Mouse (Mus musculus) limb, embryonic 13.5 days (tissue): ENCODE measurements around the gene Porcn. TPM values are rescaled to one million over a fixed set of nuclear protein-coding genes. Genes with fewer than 3 reads are reported as not detected.
A peak's percentile ranks its signal among the peaks of the same experiment; 100 is the strongest.

ENCODE experiments used
- ATAC-seq: fragments of 200-750 bp; cut with Nextera tagmentation; 2 replicates; pipeline ENCODE4 v1.8.0; 2017; ENCODE audit warnings: low read depth, moderate number of reproducible peaks, moderate TSS enrichment; ENCODE audit not compliant: low FRiP score
- H3K27ac ChIP-seq: fragments of 300-500 bp; sonication (generic); 2 replicates; pipeline ENCODE4 v1.5.1; 2015; ENCODE audit warnings: inconsistent platforms, mild to moderate bottlenecking, moderate library complexity
- H3K27me3 ChIP-seq: fragments of 300-500 bp; sonication (generic); 2 replicates; pipeline ENCODE4 v1.6.1; 2015; ENCODE audit warnings: mild to moderate bottlenecking, inconsistent platforms
- H3K36me3 ChIP-seq: fragments of 300-500 bp; sonication (generic); 2 replicates; pipeline ENCODE4 v1.6.1; 2015; ENCODE audit warnings: inconsistent platforms, mild to moderate bottlenecking, moderate library complexity
- H3K4me1 ChIP-seq: fragments of 300-500 bp; sonication (generic); 2 replicates; pipeline ENCODE4 v1.6.1; 2015; ENCODE audit warnings: inconsistent platforms
- H3K4me2 ChIP-seq: fragments of 300-500 bp; sonication (generic); replicated peaks from 2 replicates; pipeline ENCODE4 v1.6.1; 2015; ENCODE audit warnings: inconsistent platforms, mild to moderate bottlenecking, moderate library complexity
- H3K4me3 ChIP-seq: fragments of 300-500 bp; sonication (generic); 2 replicates; pipeline ENCODE4 v1.5.1; 2015; ENCODE audit warnings: moderate library complexity, mild to moderate bottlenecking, inconsistent platforms
- H3K9ac ChIP-seq: fragments of 300-500 bp; sonication (generic); 2 replicates; pipeline ENCODE4 v1.6.1; 2015; ENCODE audit warnings: mild to moderate bottlenecking, inconsistent platforms
- H3K9me3 ChIP-seq: fragments of 300-500 bp; sonication (generic); 2 replicates; pipeline ENCODE4 v1.6.1; 2016; ENCODE audit warnings: inconsistent platforms
- WGBS: fragments of 180-500 bp; shearing (Covaris S2); methylation state at CpG from one replicate; pipeline ENCODE4 v1.1.7; 2015; 5-methylcytosine and 5-hydroxymethylcytosine counted together
- polyA plus RNA-seq: library from polyadenylated mRNA; unstranded; fragments of >200 nt; fragmentation: Nextera tagmentation; extraction: Ambion mirVana; gene quantifications from 2 replicates; pipeline ENCODE4 v1.2.1, GENCODE M21; 2015

Gene Porcn
- polyA plus RNA-seq, 1 experiment from 2014 or later, result 13.2 TPM

DNA sequence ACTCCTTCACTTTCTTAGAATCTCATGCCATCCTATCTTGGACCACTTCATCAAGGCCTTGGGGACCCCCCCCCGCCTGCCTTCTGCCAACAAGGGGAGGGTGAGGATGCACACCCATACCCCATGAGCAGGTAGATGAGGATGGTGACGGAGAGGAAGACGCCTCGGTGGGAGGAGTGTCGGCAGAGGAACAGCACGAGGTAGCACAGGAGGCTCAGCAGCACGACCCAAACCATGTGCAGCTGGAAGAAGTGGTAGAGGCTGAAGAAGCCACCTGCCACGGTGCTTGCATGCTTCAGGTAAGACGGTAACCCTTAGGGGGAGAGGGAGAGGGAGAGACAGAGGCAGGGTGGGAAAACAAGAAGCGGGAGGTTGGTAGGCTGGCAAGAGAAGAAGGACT lies 2.2 kb downstream of the Porcn start:
- H3K4me3 ChIP-seq, result no peak overlapping the region
- 92% methylated on average over 10 of the region's 10 CpGs for WGBS

DNA sequence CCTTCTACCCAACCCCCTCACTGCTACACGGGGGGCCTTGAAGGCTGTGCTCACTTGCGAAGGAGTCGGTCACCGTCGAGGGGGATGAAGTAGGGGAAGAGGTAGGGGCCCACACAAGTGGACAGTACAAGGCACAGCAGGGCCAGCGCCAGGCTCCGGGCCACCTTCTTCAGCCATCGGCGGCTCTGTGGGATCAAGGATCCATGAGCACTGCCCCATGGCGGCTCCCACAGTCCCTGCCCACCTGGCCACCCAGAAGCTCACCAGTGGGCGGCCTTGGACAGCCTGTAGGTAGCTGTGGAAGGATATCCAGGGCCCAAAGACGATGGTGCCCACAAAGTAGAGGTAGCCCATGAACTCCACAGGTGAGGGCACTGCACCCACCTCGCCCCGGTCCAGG lies 3.2 kb downstream of the Porcn start:
- Histone ChIP-seq H3K27ac (no peak overlapping the region), H3K36me3 (no peaks in the 10 kb centered on the region; the same call in 1 of the 2 replicates), H3K4me2 (no peak overlapping the region), H3K4me3 (no peak overlapping the region), H3K27me3 (no peaks in the 10 kb centered on the region), H3K9me3 (no peaks in the 10 kb centered on the region), H3K9ac (no peak overlapping the region), H3K4me1 (peaks cover 3% of the 10 kb centered on the region; the same call in 1 of the 2 replicates)
- 87% methylated on average over 14 of the region's 14 CpGs for WGBS
- no peak for ATAC-seq

More for the DNA sequence above, 2.2 kb downstream of the Porcn start:
- H3K4me1 ChIP-seq, result peaks cover 3% of the 10 kb centered on the region; the same call in 1 of the 2 replicates
- H3K4me2 ChIP-seq, result no peak overlapping the region
- no peaks in the 10 kb centered on the region for H3K9me3 ChIP-seq
- H3K27ac ChIP-seq, result no peak overlapping the region
- no peak for ATAC-seq
- no peaks in the 10 kb centered on the region for H3K27me3 ChIP-seq
- H3K36me3 ChIP-seq, result no peaks in the 10 kb centered on the region; the same call in 1 of the 2 replicates
- H3K9ac ChIP-seq, result no peak overlapping the region

DNA sequence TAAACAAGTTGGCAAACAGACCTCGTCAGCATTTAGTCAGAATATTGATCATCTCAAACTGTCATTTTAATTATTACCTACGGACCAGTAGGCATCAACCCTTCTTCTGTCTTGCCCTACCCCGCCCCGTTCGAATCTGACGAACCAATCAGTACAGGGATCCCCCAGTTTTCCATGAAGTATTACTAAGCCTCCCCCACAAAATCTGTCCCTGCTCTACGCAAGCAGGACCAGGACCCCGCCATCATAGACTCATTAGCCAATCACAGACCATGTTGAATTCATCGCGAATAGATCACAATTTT lies 13.0 kb downstream of the Porcn start, which contains the start of gene Ebp:
Gene Ebp (minus strand): TSS at position 94 of the 305 bp plus-strand sequence.
- ATAC-seq, result no peak
- H3K27ac ChIP-seq, result no peak within 1 kb of the TSS
- WGBS, result 24% methylated on average over 10 of the region's 10 CpGs

DNA sequence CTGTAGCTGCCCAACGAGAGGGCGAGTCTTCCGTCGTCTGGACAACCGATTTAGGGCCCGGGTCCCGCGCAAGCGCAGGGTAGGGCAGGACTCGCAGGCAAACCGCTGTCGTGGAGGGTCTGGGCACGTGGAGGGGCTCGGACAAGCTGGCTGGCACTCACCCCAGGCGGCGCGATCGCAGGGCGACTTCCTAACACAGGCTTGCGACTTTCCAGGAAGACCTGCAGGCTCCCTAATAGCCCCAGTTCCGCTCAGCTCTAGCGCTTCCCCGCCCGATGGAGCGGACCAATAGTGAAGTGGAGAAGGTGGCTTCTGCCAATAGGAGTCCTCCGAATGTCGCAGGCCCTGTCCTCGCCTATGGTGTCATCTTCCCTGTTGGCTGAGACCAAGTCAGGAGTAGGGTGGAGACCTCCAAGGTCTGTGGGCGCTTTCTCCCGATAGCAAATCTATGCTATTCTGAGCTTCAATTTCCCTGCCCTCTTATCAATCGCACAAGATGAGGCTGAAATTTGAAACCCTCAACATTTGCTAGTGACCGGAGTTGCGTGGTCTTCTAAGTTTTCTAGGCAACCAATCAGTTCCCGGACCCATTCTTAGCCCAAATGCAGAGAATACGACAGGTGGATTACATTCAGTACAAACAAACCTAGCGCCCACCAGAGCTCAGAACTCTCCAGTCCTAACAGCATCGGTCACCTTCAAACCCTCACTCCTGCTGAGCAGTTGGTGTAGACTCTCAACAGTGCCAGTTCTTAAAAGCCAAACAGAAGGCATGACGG lies 13.5 kb downstream of the Porcn start:
- 11% methylated on average over 38 of the region's 38 CpGs for WGBS
- Histone ChIP-seq H3K4me3 (peak overlapping the region; percentile 53), H3K27ac (no peak overlapping the region), H3K4me1 (0 out of 2 replicates have a peak, but pooled peaks cover 4% of the 10 kb centered on the region), H3K9ac (peak overlapping the region; percentile 64), H3K36me3 (no peaks in the 10 kb centered on the region), H3K27me3 (no peaks in the 10 kb centered on the region), H3K4me2 (peak overlapping the region; percentile 65), H3K9me3 (no peaks in the 10 kb centered on the region)
- ATAC-seq, result peak; percentile 96

More for the DNA sequence above, 13.0 kb downstream of the Porcn start, which contains the start of gene Ebp:
- H3K4me1 ChIP-seq, result 0 out of 2 replicates have a peak, but pooled peaks cover 4% of the 10 kb centered on the region
- H3K27me3 ChIP-seq, result no peaks in the 10 kb centered on the region
- H3K36me3 ChIP-seq, result no peaks in the 10 kb centered on the region
- peak within 1 kb of the TSS; percentile 53 for H3K4me3 ChIP-seq
- H3K4me2 ChIP-seq, result peak within 1 kb of the TSS; percentile 65
- H3K9me3 ChIP-seq, result no peaks in the 10 kb centered on the region
- H3K9ac ChIP-seq, result peak within 1 kb of the TSS; percentile 64

DNA sequence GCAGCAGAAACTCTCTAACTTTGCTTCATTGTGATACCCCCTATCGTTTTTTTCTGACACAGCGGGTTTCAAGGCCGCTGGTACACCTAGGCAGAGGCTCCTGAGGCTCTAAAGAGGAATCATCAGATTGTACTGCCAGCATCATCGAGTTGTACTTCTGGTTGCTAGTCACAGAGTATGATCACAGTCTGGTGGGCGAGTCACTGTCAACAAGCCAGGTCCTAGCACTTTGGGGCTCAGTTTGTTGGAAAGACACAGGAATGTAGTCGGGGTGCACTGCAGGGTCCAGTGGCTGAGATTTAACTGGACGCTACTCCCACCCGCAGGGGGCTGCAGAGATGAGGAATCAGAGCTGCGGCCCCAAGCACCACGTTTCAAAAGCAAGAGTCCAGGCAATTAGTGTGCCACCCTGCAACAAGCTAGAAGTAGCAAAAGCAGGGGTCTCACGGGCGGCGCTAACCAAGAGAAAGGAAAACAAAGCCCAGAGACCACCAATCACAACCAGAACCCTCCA lies 14.1 kb downstream of the Porcn start:
- peak overlapping the region; percentile 65 for H3K4me2 ChIP-seq
- H3K4me1 ChIP-seq, result 0 out of 2 replicates have a peak, but pooled peaks cover 4% of the 10 kb centered on the region
- H3K9ac ChIP-seq, result peak overlapping the region; percentile 64
- 12% methylated on average over 13 of the region's 13 CpGs for WGBS
- no peaks in the 10 kb centered on the region for H3K27me3 ChIP-seq
- peak overlapping the region; percentile 53 for H3K4me3 ChIP-seq
- H3K9me3 ChIP-seq, result no peaks in the 10 kb centered on the region
- H3K27ac ChIP-seq, result no peak overlapping the region
- ATAC-seq, result peak; percentile 43; the same call in 1 of the 2 replicates
- H3K36me3 ChIP-seq, result no peaks in the 10 kb centered on the region

DNA sequence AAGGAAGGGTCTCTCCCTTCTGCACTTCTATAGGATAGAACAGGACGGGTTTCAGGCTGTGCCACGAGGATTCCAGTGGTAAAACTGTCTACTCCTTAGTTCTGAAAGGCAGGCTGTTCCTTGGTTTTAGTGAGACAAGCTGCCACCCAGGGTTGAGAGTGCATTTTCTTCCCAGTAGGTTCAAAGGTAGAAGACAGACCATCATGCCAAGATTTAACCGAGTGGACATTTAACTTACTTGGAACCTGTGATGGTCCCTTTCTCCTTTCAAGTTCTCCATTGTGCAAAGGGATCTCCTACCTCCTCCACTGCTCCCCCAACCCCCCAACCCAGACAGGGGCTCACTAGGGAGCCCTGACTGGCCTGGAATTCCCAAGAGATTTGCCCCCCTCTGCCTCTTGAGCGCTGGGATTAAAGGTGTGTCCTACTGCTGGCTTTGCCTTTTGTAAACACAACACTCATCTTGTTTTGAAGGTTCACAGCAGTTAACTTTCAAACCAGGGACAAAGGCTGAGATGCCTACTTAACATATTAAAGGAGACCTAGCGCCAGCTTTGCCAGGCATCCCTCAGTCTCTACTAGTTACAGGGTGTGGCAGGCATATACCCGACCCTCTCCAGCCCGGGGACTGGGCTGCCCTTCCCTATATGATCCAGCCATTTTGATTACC lies 23.3 kb downstream of the Porcn start:
- Histone ChIP-seq H3K4me2 (no peak overlapping the region), H3K27ac (no peak overlapping the region), H3K4me1 (no peaks in the 10 kb centered on the region), H3K9me3 (no peaks in the 10 kb centered on the region), H3K36me3 (peaks cover 5% of the 10 kb centered on the region; the same call in 1 of the 2 replicates), H3K27me3 (no peaks in the 10 kb centered on the region), H3K4me3 (no peak overlapping the region), H3K9ac (no peak overlapping the region)
- no peak for ATAC-seq
- 23% methylated on average over 7 of the region's 7 CpGs for WGBS

DNA sequence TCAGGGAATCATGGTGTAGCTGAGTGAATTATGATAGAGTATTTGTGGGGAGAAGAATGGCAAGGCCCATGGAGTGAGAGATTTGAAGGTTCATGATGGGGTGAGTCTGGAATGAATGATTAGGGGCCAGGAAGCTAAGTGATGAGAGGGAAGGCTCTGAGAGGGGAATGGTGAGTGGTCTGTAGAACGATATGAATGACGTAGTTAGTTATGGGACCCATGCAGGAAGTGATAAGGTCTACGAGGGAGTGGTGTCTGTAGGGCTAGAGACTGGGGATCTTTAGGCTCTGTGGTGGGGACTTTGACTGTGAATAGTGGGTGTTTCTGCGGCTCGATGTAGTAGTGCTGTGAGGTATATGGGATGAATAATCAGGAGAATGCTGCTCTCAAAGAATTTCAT lies 26.7 kb downstream of the Porcn start:
- no peak overlapping the region for H3K4me3 ChIP-seq
- H3K36me3 ChIP-seq, result no peaks in the 10 kb centered on the region
- no peaks in the 10 kb centered on the region for H3K27me3 ChIP-seq
- WGBS, result 94% methylated on average over 5 of the region's 5 CpGs
- H3K4me2 ChIP-seq, result no peak overlapping the region
- H3K9me3 ChIP-seq, result no peaks in the 10 kb centered on the region
- no peak for ATAC-seq
- H3K9ac ChIP-seq, result no peak overlapping the region
- H3K27ac ChIP-seq, result no peak overlapping the region
- no peaks in the 10 kb centered on the region for H3K4me1 ChIP-seq

DNA sequence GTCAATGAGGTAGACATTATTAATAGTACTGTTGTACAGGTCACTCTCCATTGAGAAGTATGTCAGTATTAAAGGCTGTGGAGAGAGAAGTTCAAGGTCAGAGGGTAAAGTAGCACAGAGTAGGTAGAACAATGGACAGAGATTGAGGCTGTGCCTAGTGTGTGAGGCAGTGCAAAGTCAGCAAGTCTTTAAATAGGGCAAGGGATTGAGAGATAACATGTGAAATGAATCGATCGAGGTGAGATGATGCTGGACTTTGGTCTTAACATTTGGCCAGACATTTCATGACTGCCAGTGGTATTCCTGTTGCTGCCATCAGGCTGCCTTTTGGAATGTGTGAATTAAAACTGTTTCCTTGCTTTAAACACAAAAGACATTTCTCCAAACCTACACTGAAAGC lies 27.5 kb downstream of the Porcn start:
- ATAC-seq, result no peak
- H3K27me3 ChIP-seq, result no peaks in the 10 kb centered on the region
- H3K9ac ChIP-seq, result no peak overlapping the region
- H3K4me1 ChIP-seq, result no peaks in the 10 kb centered on the region
- H3K36me3 ChIP-seq, result no peaks in the 10 kb centered on the region
- no peak overlapping the region for H3K4me2 ChIP-seq
- H3K4me3 ChIP-seq, result no peak overlapping the region
- no peak overlapping the region for H3K27ac ChIP-seq
- H3K9me3 ChIP-seq, result no peaks in the 10 kb centered on the region
- WGBS, result 86% methylated on average over 2 of the region's 2 CpGs

DNA sequence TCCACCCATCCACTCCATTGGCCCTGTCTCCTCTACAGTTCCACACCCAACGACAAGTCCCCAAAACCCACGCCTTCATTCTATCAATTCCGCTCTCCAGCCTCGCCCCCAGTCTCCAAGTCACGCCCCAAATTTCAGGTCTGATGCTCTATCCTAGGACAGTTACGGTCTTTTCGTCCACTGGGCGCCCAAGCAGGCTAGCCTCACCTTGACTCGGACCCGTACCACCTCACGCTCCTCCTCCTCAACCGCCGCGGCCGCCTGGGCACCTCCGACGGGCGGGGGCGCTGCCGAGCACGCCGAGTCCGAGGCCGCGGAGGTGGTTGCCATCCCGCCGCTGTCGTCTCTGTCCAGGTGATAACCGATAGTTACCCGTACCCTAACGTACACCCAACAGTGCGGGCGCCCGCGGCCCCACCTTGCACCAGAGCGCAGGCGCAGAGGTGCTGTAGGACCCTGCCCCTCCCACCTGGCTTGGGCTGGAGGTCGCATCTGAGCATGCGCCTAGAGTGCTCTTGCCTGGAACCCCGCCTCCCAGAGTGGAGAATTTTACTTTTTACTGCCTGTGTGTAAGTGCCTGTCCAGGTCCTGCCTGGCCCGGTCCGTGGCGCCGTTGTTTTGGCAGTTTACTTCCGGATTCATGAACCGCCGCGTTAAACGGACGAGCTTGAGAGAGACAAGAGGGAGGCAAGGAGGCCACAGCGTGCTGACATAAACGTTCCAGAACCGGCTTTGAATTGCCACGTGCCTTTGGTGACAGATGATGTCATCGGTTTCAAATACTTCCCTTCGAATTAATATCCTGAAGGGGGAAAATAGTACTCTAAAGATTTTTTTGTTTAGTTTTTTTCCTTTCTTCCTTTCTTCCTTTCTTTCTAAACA lies 30.6 kb downstream of the Porcn start, which contains the start of gene Tbc1d25:
Gene Tbc1d25 (minus strand): TSS at position 678 of the 882 bp plus-strand sequence.
- H3K9me3 ChIP-seq, result no peaks in the 10 kb centered on the region
- WGBS, result 14% methylated on average over 56 of the region's 56 CpGs
- H3K9ac ChIP-seq, result peak within 1 kb of the TSS; percentile 67

DNA sequence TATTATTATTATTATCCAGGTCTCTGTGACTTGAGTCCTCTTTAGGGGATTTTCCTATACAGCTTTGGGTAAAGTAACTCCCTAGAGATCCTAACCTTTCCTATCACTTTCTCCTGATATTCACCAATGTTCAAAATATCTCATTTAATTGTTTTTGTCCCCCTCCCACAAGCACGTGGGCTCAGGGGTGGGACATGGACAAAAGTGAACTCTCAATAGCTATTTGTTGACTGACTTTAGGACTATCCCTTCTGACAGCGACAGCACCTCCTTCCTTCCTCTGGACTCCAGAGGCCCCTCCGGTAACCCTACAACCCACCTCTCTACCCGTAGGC lies 31.2 kb downstream of the Porcn start:
- Histone ChIP-seq H3K36me3 (peaks cover 10% of the 10 kb centered on the region), H3K9ac (peak overlapping the region; percentile 67), H3K27ac (no peak overlapping the region), H3K4me1 (no peaks in the 10 kb centered on the region), H3K4me3 (peak overlapping the region; percentile 59), H3K9me3 (no peaks in the 10 kb centered on the region), H3K27me3 (no peaks in the 10 kb centered on the region), H3K4me2 (peak overlapping the region; percentile 60)
- 9% methylated on average over 4 of the region's 4 CpGs for WGBS
- ATAC-seq, result no peak

More for the DNA sequence above, 30.6 kb downstream of the Porcn start, which contains the start of gene Tbc1d25:
- Histone ChIP-seq H3K27ac (no peak within 1 kb of the TSS), H3K4me3 (peak within 1 kb of the TSS; percentile 59), H3K36me3 (peaks cover 6% of the 10 kb centered on the region), H3K4me2 (peak within 1 kb of the TSS; percentile 60), H3K4me1 (no peaks in the 10 kb centered on the region), H3K27me3 (no peaks in the 10 kb centered on the region)
- peak; percentile 94 for ATAC-seq

DNA sequence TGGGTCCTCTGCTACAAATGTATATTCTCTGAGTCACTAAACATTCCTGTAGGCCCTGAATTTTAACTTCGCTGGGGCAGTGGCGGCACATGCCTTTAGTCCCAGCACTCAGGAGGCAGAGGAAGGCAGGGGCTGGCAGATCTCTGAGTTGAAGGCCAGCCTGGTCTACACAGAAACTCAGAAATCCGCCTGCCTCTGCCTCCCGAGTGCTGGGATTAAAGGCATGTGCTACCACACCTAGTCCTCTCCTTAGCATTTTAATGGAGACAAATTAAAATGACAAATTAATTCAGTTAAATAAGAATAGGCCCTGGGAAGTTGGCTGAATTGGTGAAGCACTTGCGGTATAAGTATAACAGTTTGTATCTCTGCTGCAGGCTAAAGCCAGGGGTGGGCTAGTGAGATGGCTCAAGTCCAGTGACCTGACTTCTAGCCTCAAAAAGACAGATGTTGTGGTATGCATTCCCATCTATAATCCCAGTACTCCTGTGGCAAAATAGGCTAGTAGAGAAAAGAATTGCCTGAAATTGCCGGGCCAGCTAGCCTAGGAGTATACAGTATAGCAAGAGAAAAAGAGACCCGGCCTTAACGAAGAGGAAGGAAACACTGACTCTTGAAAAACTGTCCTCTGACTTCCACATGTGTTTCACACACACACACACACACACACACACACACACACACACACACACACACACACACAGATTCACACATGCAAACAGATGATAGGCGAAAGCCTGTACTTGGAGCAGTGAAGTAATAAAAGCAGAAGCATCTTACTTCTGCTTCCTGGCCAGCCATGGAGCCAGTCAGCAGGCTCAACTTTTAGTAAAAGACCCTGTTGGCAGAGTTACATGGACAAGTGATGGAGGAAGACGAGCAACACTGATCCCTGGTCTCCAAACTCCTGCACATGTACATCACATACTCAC lies 38.3 kb downstream of the Porcn start:
- no peaks in the 10 kb centered on the region for H3K4me1 ChIP-seq
- 89% methylated on average over 9 of the region's 10 CpGs for WGBS
- H3K9ac ChIP-seq, result no peak overlapping the region
- H3K27me3 ChIP-seq, result no peaks in the 10 kb centered on the region
- ATAC-seq, result no peak
- H3K4me2 ChIP-seq, result no peak overlapping the region
- H3K9me3 ChIP-seq, result no peaks in the 10 kb centered on the region
- H3K4me3 ChIP-seq, result no peak overlapping the region
- H3K27ac ChIP-seq, result no peak overlapping the region
- peaks cover 15% of the 10 kb centered on the region for H3K36me3 ChIP-seq
